Mouse (Mus musculus) layer of hippocampus, postnatal 36 days (tissue): ENCODE results near the gene Olfr74. TPM values are rescaled to one million over a fixed set of nuclear protein-coding genes. Genes with fewer than 3 reads are reported as not detected.
"Not testable (repeated sequence)": the region's sequence is repeated elsewhere in the genome, so short reads cannot be mapped to it uniquely, and the experiment has no call there.

Experiments
- DNase-seq, 2 experiments: peaks; one replicate each; pipeline ENCODE4 v3.0.0; 2022
- total RNA-seq, 2 experiments: library from RNA; stranded (reverse); gene quantifications; 2 replicates each; pipeline ENCODE4 v1.2.3; 2021

Olfr74 gene
- not detected for total RNA-seq

GRCm38 (mm10) chr2:87974563-87974962 lies at the start of gene Olfr74:
Gene Olfr74 (minus strand): TSS chr2:87974663.
- no peak for DNase-seq

- DNase-seq: not testable (repeated sequence)
These were observed 48.0 kb upstream of the Olfr74 start, which contains the start of gene Olfr1161 for GRCm38 (mm10) chr2:88022474-88022873. Gene Olfr1161 (plus strand): TSS chr2:88022774.

- no peak for DNase-seq
These were observed 33.3 kb upstream of the Olfr74 start, which contains the start of gene Olfr1160 for GRCm38 (mm10) chr2:88007515-88008318. Gene Olfr1160 (minus strand): TSS chr2:88008268.

- no peak for DNase-seq
These were observed 15.3 kb upstream of the Olfr74 start, which contains the start of gene Olfr1158 for GRCm38 (mm10) chr2:87989813-87990212. Gene Olfr1158 (plus strand): TSS chr2:87990113.

GRCm38 (mm10) chr2:87968199-87968598 lies 6.3 kb downstream of the Olfr74 start, which contains the start of gene Olfr1157:
Gene Olfr1157 (minus strand): TSS chr2:87968299.
- DNase-seq: no peak

- no peak for DNase-seq
These were observed 21.5 kb downstream of the Olfr74 start, which contains the start of gene Olfr1156 for GRCm38 (mm10) chr2:87953000-87953399. Gene Olfr1156 (minus strand): TSS chr2:87953100.

- no peak for DNase-seq
These were observed 29.4 kb downstream of the Olfr74 start, which contains the start of gene Olfr1155 for GRCm38 (mm10) chr2:87945037-87945436. Gene Olfr1155 (minus strand): TSS chr2:87945137.

Other genes with a start within 250 kb of the Olfr74 start
- not detected for gene Olfr1138, start 234.7 kb downstream of the Olfr74 start, total RNA-seq
- gene Olfr1140, start 230.9 kb downstream of the Olfr74 start, total RNA-seq: not detected
- not detected for gene Olfr1141, start 220.7 kb downstream of the Olfr74 start, total RNA-seq
- gene Olfr152, start 195.2 kb downstream of the Olfr74 start, total RNA-seq: not detected
- not detected for gene Olfr1143, start 174.1 kb downstream of the Olfr74 start, total RNA-seq
- not detected for gene Olfr1145, start 164.8 kb downstream of the Olfr74 start, total RNA-seq
- gene Olfr1148, start 144.1 kb downstream of the Olfr74 start, total RNA-seq: not detected
- not detected for gene Olfr1150-ps1, start 130.7 kb downstream of the Olfr74 start, total RNA-seq
- not detected for gene Olfr1151, start 118.8 kb downstream of the Olfr74 start, total RNA-seq
- gene Olfr1152, start 108.2 kb downstream of the Olfr74 start, total RNA-seq: not detected
- gene Olfr1153, start 79.7 kb downstream of the Olfr74 start, total RNA-seq: not detected
- gene Olfr1154, start 69.5 kb downstream of the Olfr74 start, total RNA-seq: not detected
- gene Olfr1155, start 29.5 kb downstream of the Olfr74 start, total RNA-seq: not detected
- gene Olfr1156, start 21.6 kb downstream of the Olfr74 start, total RNA-seq: under 1 TPM in 1 of 2 experiments, not detected in 1; 0.10 TPM
- not detected for gene Olfr1157, start 6.4 kb downstream of the Olfr74 start, total RNA-seq
- gene Olfr1158, start 15.4 kb upstream of the Olfr74 start, total RNA-seq: not detected
- gene Olfr1160, start 33.6 kb upstream of the Olfr74 start, total RNA-seq: not detected
- gene Olfr1161, start 48.1 kb upstream of the Olfr74 start, total RNA-seq: not detected
- gene Olfr73, start 63.0 kb upstream of the Olfr74 start, total RNA-seq: not detected
- gene Olfr1162, start 76.5 kb upstream of the Olfr74 start, total RNA-seq: not detected
- gene Olfr1163, start 97.2 kb upstream of the Olfr74 start, total RNA-seq: not detected
- not detected for gene Olfr1164, start 119.3 kb upstream of the Olfr74 start, total RNA-seq
- not detected for gene Olfr1166, start 153.6 kb upstream of the Olfr74 start, total RNA-seq
- not detected for gene Olfr1167, start 180.5 kb upstream of the Olfr74 start, total RNA-seq
- gene Olfr1168, start 207.2 kb upstream of the Olfr74 start, total RNA-seq: not detected